Mouse (Mus musculus): ENCODE measurements around the gene Prkar2a.

GRCm38 (mm10) chr9:108754423-108754822 lies 65.3 kb downstream of the Prkar2a start:
- TF ChIP-seq CTCF (conservative IDR thresholded peaks at IDR 0.05; ENCODE audit: low read length), result no peak
- TF ChIP-seq NANOG (IDR thresholded peaks at IDR 0.05; ENCODE audit: borderline replicate concordance, low read length), result no peak
- TF ChIP-seq POU5F1 (IDR thresholded peaks at IDR 0.05; ENCODE audit: borderline replicate concordance, low read length), result no peak

Data from E14TG2a.4 (cell line).